Mouse (Mus musculus): ENCODE data around the gene Kat5. TPM values are rescaled to one million over a fixed set of nuclear protein-coding genes. Genes with fewer than 3 reads are reported as not detected.

The Kat5 gene
- polyA plus RNA-seq (2014; fragmentation: Illumina TruSeq; extraction: RNeasy Lipid Tissue Mini Kit (QIAGEN cat#74804); ENCODE audit: low read depth, low replicate concordance), result 18.3 TPM

GRCm38 (mm10) chr19:5609547-5610404 lies at the start of gene Kat5:
Gene Kat5 (minus strand): TSS chr19:5610237.

GRCm38 (mm10) chr19:5637069-5638047 lies 27.3 kb upstream of the Kat5 start, which contains the start of gene Rela:
Gene Rela (plus strand): TSS chr19:5637483.

GRCm38 (mm10) chr19:5601752-5602541 lies 8.1 kb downstream of the Kat5 start, which contains the start of gene Rnaseh2c:
Gene Rnaseh2c (plus strand): TSS chr19:5601873.

GRCm38 (mm10) chr19:5567534-5568469 lies 42.2 kb downstream of the Kat5 start, which contains the start of gene Ap5b1:
Gene Ap5b1 (plus strand): TSS chr19:5568025.

GRCm38 (mm10) chr19:5560457-5561041 lies 49.5 kb downstream of the Kat5 start, which contains the start of gene Ovol1:
Gene Ovol1 (minus strand): TSS chr19:5560646.

Other genes starting within 250 kb of the Kat5 start
- gene Eif1ad, start 243.5 kb downstream of the Kat5 start, polyA plus RNA-seq (2014; fragmentation: Illumina TruSeq; extraction: RNeasy Lipid Tissue Mini Kit (QIAGEN cat#74804); ENCODE audit: low read depth, low replicate concordance), result 13.9 TPM
- gene Banf1, start 243.1 kb downstream of the Kat5 start, polyA plus RNA-seq (2014; fragmentation: Illumina TruSeq; extraction: RNeasy Lipid Tissue Mini Kit (QIAGEN cat#74804); ENCODE audit: low read depth, low replicate concordance), result 5.5 TPM
- gene Sart1, start 221.5 kb downstream of the Kat5 start, polyA plus RNA-seq (2014; fragmentation: Illumina TruSeq; extraction: RNeasy Lipid Tissue Mini Kit (QIAGEN cat#74804); ENCODE audit: low read depth, low replicate concordance), result 2.4 TPM
- not detected for gene Tsga10ip, start 207.7 kb downstream of the Kat5 start, polyA plus RNA-seq (2014; fragmentation: Illumina TruSeq; extraction: RNeasy Lipid Tissue Mini Kit (QIAGEN cat#74804); ENCODE audit: low read depth, low replicate concordance)
- 3.1 TPM for gene Drap1, start 185.3 kb downstream of the Kat5 start, polyA plus RNA-seq (2014; fragmentation: Illumina TruSeq; extraction: RNeasy Lipid Tissue Mini Kit (QIAGEN cat#74804); ENCODE audit: low read depth, low replicate concordance)
- not detected for gene AI837181, start 185.1 kb downstream of the Kat5 start, polyA plus RNA-seq (2014; fragmentation: Illumina TruSeq; extraction: RNeasy Lipid Tissue Mini Kit (QIAGEN cat#74804); ENCODE audit: low read depth, low replicate concordance)
- gene Fosl1, start 162.7 kb downstream of the Kat5 start, polyA plus RNA-seq (2014; fragmentation: Illumina TruSeq; extraction: RNeasy Lipid Tissue Mini Kit (QIAGEN cat#74804); ENCODE audit: low read depth, low replicate concordance), result not detected
- 0.81 TPM for gene Ccdc85b, start 152.3 kb downstream of the Kat5 start, polyA plus RNA-seq (2014; fragmentation: Illumina TruSeq; extraction: RNeasy Lipid Tissue Mini Kit (QIAGEN cat#74804); ENCODE audit: low read depth, low replicate concordance)
- 3.6 TPM for gene Fibp, start 149.6 kb downstream of the Kat5 start, polyA plus RNA-seq (2014; fragmentation: Illumina TruSeq; extraction: RNeasy Lipid Tissue Mini Kit (QIAGEN cat#74804); ENCODE audit: low read depth, low replicate concordance)
- not detected for gene Ctsw, start 141.7 kb downstream of the Kat5 start, polyA plus RNA-seq (2014; fragmentation: Illumina TruSeq; extraction: RNeasy Lipid Tissue Mini Kit (QIAGEN cat#74804); ENCODE audit: low read depth, low replicate concordance)
- not detected for gene Efemp2, start 136.3 kb downstream of the Kat5 start, polyA plus RNA-seq (2014; fragmentation: Illumina TruSeq; extraction: RNeasy Lipid Tissue Mini Kit (QIAGEN cat#74804); ENCODE audit: low read depth, low replicate concordance)
- gene Mus81, start 121.8 kb downstream of the Kat5 start, polyA plus RNA-seq (2014; fragmentation: Illumina TruSeq; extraction: RNeasy Lipid Tissue Mini Kit (QIAGEN cat#74804); ENCODE audit: low read depth, low replicate concordance), result 0.69 TPM
- 142 TPM for gene Cfl1, start 119.8 kb downstream of the Kat5 start, polyA plus RNA-seq (2014; fragmentation: Illumina TruSeq; extraction: RNeasy Lipid Tissue Mini Kit (QIAGEN cat#74804); ENCODE audit: low read depth, low replicate concordance)
- gene 1700020D05Rik, start 106.5 kb downstream of the Kat5 start, polyA plus RNA-seq (2014; fragmentation: Illumina TruSeq; extraction: RNeasy Lipid Tissue Mini Kit (QIAGEN cat#74804); ENCODE audit: low read depth, low replicate concordance), result not detected
- 0.36 TPM for gene Snx32, start 99.7 kb downstream of the Kat5 start, polyA plus RNA-seq (2014; fragmentation: Illumina TruSeq; extraction: RNeasy Lipid Tissue Mini Kit (QIAGEN cat#74804); ENCODE audit: low read depth, low replicate concordance)
- 2.4 TPM for gene Ovol1, start 49.6 kb downstream of the Kat5 start, polyA plus RNA-seq (2014; fragmentation: Illumina TruSeq; extraction: RNeasy Lipid Tissue Mini Kit (QIAGEN cat#74804); ENCODE audit: low read depth, low replicate concordance)
- not detected for gene Ap5b1, start 42.2 kb downstream of the Kat5 start, polyA plus RNA-seq (2014; fragmentation: Illumina TruSeq; extraction: RNeasy Lipid Tissue Mini Kit (QIAGEN cat#74804); ENCODE audit: low read depth, low replicate concordance)
- gene Rnaseh2c, start 8.4 kb downstream of the Kat5 start, polyA plus RNA-seq (2014; fragmentation: Illumina TruSeq; extraction: RNeasy Lipid Tissue Mini Kit (QIAGEN cat#74804); ENCODE audit: low read depth, low replicate concordance), result 2.0 TPM
- 0.89 TPM for gene Rela, start 27.2 kb upstream of the Kat5 start, polyA plus RNA-seq (2014; fragmentation: Illumina TruSeq; extraction: RNeasy Lipid Tissue Mini Kit (QIAGEN cat#74804); ENCODE audit: low read depth, low replicate concordance)
- 0.20 TPM for gene Sipa1, start 53.5 kb upstream of the Kat5 start, polyA plus RNA-seq (2014; fragmentation: Illumina TruSeq; extraction: RNeasy Lipid Tissue Mini Kit (QIAGEN cat#74804); ENCODE audit: low read depth, low replicate concordance)
- gene Map3k11, start 78.5 kb upstream of the Kat5 start, polyA plus RNA-seq (2014; fragmentation: Illumina TruSeq; extraction: RNeasy Lipid Tissue Mini Kit (QIAGEN cat#74804); ENCODE audit: low read depth, low replicate concordance), result 0.40 TPM
- 0.16 TPM for gene Pcnx3, start 78.7 kb upstream of the Kat5 start, polyA plus RNA-seq (2014; fragmentation: Illumina TruSeq; extraction: RNeasy Lipid Tissue Mini Kit (QIAGEN cat#74804); ENCODE audit: low read depth, low replicate concordance)
- gene Kcnk7, start 94.1 kb upstream of the Kat5 start, polyA plus RNA-seq (2014; fragmentation: Illumina TruSeq; extraction: RNeasy Lipid Tissue Mini Kit (QIAGEN cat#74804); ENCODE audit: low read depth, low replicate concordance), result not detected
- gene Ehbp1l1, start 116.1 kb upstream of the Kat5 start, polyA plus RNA-seq (2014; fragmentation: Illumina TruSeq; extraction: RNeasy Lipid Tissue Mini Kit (QIAGEN cat#74804); ENCODE audit: low read depth, low replicate concordance), result 1.3 TPM
- gene Fam89b, start 119.4 kb upstream of the Kat5 start, polyA plus RNA-seq (2014; fragmentation: Illumina TruSeq; extraction: RNeasy Lipid Tissue Mini Kit (QIAGEN cat#74804); ENCODE audit: low read depth, low replicate concordance), result not detected
- 2.1 TPM for gene Ltbp3, start 130.7 kb upstream of the Kat5 start, polyA plus RNA-seq (2014; fragmentation: Illumina TruSeq; extraction: RNeasy Lipid Tissue Mini Kit (QIAGEN cat#74804); ENCODE audit: low read depth, low replicate concordance)
- gene Scyl1, start 161.2 kb upstream of the Kat5 start, polyA plus RNA-seq (2014; fragmentation: Illumina TruSeq; extraction: RNeasy Lipid Tissue Mini Kit (QIAGEN cat#74804); ENCODE audit: low read depth, low replicate concordance), result 0.53 TPM

All from kidney, adult 10 weeks (tissue).